Mouse (Mus musculus): ENCODE measurements around the gene Ablim1. TPM values are rescaled to one million over a fixed set of nuclear protein-coding genes. Genes with fewer than 3 reads are reported as not detected.

The Ablim1 gene
- total RNA-seq, 2 experiments from 2014 or later: 81.9 to 87.6 TPM

DNA sequence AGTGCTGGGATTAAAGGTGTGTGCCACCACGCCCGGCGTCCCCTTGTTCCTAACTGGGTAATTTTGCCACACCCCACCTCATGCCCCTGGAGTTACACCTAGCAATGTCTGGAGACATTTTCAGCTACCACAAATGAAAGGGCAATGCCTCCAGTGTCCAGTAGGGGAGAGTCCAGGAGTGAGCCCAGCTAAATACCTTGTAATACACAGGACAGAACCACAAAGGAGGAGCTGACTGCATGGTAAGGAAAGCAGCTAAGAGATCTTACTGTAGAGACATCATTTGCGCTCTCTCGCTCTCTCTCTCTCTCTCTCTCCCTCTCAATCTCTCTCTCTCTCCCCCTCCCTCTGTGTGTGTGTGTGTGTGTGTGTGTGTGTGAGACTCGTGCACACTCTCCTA is 120.8 kb downstream of the Ablim1 start:
- no peak for DNase-seq (ENCODE audit: low spot score in 2 of 2)

DNA sequence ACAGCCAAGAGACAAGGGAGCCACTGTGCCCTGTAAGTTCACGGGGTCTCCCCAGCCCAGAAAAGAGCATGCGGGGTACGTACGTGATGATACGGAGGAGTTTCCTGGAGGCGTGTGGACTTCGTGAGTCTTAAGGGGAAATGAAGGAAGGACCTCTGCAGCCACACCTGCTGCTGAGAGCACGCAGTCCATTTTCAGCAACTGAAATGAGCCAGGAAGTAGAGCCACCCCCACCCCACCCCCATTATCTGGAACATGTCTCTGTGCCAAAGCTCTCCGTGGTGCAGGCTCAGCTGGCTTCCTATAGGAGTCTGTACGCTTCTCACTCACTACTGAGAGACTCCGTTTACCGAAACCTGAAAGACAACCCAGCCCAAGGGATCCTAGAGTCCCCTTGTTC is 121.3 kb downstream of the Ablim1 start:
- DNase-seq (ENCODE audit: low spot score in 2 of 2): no peak

DNA sequence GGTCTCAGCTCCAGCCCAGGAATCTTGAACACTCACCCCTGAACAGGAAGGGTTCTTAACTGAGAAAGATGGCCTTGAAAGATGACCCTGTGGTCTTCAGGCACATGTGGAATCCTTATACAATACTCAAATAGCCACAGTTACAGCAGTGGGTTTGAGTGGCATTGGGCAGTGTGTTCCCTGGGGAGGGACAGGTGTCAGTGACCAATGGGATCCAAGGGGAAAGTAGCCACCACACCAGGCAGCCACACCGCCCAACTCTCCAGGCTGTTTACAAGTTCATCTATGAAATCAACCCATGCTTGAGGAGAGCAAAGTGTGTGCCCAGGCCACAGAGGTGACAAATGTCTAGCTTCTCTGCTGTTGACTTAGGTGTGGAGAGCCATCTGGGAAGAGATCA is 123.6 kb downstream of the Ablim1 start:
- no peak for DNase-seq (ENCODE audit: low spot score in 2 of 2)

DNA sequence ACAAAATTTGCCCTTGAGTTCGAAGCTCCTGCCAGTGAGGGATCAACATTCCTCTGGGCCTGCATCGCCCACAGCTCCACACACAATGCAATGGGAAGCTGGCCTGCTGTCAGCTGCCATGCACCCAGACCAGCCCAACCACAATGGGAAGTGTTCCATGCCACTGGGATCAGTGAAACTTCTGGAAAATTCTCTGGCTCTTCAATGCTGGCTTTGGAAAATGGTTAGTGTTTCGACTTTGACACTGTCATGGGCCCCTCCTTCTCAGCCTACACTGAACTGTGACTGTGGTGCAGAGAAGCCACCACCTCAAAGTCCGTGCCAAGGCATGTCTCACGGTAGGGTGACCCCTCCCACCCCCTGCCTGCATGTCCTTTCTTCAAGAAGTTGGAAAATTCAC is 125.3 kb downstream of the Ablim1 start:
- DNase-seq (ENCODE audit: low spot score in 2 of 2): no peak

DNA sequence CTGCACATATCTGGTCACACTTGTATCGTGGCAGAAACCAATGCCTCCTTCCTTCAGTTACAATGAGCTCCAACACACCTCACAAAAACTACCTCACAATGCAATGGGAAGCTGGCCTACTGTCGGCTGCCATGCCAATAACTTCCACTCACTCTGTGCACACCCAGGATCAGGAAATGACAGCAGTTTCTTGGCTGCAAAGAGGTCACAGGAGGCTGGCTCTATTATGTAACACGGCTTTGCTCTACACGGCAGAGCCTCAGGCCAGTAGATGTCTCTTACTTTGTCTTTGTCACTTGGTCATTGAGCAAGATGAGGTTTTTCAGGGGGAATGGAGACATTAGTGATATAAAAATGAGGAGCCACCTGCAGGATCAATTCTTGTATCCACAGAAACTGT is 126.2 kb downstream of the Ablim1 start:
- DNase-seq (ENCODE audit: low spot score in 2 of 2): no peak

DNA sequence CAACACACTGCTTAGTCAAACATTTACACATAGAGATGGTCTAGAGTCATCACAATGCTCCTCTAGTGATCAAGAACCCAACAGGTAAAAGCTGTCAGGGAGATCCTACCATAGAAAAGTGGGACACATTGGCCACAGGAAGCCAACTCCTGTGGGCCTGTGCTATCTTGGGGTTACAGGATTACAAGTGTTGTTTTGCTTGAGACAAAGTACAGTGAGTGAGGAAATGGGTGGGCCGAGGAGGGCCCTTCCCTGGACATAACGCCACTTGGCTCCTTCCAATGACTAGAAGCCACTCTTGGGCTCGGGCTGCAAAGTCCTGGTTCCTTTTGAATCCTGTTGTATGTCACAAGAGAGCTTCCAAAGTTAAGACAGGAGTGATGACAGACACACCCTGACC is 129.7 kb downstream of the Ablim1 start:
- DNase-seq (ENCODE audit: low spot score in 2 of 2): no peak

DNA sequence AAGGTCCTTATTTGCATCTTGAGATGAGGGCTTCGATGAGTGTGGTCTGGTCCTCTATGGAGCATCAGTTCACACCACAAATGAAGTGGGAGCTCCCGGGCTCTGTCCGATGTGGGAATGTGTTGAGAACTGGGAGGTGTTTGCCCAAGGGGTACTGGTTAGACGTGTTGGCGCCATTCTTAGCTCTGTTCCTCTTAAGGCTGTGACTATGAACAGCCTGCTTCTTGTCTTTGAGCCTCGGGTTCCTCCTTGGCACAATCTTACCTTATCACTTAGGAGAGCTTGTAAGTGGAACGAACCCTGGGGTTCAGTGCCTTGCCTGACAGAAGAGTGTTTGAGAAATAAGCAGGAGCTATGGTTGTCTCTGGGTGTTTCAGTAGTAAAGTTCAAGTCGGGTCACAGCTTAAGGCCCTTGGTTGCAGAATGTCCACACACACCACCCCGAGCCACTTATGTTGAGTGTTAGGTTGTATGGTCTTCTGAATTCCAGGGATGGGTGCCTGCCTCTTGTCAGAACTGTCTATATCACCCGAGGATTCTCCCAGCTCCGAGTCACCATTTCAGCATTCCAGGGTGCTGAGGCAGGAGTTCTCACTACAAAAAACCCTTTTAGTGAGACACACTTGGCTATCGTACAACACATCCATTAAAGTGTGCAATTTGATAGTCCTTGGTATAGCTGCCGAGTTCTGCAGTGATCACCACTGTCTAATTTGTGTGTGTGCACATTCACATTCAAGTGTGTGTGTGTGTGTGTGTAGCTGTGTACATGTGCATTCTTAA is 131.6 kb downstream of the Ablim1 start:
- no peak for DNase-seq (ENCODE audit: low spot score in 2 of 2)

DNA sequence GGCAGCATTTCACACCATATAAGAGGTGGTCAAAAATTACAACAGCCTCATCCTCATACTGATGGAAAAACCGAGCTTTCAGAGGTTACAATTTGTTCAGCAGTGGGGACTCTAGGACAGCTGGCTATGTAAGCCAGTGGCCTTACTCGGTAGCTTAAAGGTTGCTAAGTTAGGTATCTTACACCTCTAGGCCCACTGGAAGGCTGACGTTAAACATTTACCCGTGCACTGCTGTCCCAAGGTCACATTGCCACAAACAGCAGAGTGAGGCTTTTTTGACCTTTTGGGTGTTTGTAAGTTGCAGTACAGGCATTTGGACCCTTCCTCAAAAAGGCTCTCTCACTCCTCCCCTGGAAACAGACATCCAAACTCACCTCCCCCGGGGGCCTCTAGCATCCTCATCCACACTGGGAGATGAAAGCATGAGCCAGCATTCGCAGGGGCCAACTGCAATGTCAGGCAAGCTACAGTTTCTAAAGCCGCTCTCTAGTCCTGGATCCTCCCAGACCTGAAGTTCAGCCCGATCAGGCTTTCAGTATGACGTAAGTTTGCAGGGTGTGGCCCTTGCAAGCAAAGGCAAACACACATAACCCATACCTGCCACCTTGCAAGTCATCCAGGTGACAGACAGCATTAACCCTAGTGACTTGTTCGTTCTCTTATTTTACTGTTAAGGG is 132.7 kb downstream of the Ablim1 start:
- DNase-seq (ENCODE audit: low spot score in 2 of 2): no peak

DNA sequence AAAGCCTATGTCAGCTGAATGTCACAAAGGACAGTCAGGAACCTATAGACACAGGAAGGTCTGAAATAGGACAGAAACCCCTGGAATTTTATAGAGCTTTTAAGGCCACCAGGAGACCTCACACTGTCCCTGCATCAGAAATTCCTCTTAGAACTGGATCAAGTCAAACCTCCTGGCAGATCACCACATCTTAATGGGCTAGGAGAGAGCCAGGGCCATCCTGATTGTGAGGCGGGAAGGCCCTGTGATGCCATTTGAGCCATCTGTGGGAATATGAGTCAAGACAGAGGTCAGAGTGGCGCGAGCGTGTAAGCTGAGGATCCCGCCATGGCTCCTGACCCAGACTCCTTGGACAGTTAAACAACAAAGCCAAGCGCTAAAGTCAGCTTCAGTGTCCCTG is 133.4 kb downstream of the Ablim1 start:
- DNase-seq (ENCODE audit: low spot score in 2 of 2): no peak

DNA sequence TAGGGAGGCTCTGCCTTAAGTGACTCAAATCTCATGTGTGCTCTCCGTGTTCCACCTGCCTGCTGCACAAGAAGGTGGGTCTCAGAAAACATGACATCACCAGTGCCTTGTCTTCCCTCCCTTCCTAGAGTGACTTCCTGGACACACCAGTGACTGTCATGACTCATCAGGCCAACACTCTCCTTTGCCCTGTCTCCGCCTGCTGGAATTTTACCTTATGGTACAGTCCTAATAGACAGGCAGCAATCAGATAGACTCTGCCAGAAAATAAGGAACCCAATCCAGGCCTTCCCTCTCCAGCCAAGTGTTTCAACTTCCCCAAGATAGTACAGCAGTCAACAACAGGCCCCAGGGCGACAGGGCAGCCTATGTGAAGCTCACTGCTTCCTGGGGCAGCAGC is 133.8 kb downstream of the Ablim1 start:
- DNase-seq (ENCODE audit: low spot score in 2 of 2): no peak

DNA sequence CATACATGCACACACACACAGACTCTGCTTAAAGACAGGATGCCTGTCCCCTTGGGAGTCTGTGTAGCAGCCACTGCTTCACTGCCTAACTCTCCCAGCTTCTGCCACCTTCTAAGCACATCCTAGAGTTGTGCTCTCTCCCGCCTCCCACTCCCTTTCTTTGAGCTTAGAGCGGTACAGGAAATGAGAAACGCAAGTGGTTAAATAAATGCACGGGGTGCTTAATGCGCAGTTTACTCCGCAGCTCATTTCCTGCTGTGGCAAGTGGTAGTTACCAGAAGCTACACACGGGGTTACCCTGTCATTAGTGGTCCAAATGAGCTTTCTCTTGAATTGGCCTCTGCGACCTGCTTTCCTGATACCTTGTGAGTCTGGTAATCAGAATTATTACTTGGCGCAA is 134.4 kb downstream of the Ablim1 start:
- no peak for DNase-seq (ENCODE audit: low spot score in 2 of 2)

DNA sequence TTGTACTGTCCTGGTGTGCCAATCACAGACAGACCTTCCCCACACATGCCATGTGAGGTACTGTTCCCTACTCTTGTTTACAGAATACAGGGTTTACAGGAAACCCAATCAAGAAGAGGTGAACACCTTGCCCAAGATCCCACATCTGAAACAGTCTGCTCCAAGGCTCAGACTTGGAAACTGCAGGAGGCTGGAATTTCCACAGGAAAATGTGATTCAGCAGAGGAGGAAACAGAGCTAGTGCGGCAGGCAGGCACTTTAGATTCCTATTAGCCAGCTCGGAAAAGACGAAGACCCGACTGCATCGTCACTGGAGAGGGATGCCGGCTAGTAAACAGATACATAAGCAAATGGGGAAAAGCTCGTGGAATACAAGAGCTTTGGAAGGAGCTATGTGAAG is 135.4 kb downstream of the Ablim1 start:
- DNase-seq (ENCODE audit: low spot score in 2 of 2): no peak

DNA sequence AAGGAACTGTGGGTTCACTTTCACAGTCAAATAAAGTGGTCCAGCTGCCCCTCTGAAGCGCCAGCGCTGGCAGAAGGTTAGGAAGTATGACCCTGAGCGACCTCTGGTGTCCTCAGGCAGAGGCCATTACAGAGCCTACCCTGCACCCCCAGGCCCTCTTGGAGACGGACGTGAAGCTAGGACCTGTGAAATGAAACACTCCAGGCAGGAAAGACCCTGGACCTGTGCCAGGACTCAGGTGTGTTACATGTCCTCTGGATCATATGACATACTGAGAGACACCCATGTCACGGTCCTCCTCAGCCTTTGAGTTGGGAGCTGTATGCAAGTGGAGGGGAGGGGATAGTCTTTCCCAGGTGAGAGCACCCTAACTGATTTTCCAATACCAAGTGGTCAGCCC is 137.4 kb downstream of the Ablim1 start:
- DNase-seq (ENCODE audit: low spot score in 2 of 2): no peak

DNA sequence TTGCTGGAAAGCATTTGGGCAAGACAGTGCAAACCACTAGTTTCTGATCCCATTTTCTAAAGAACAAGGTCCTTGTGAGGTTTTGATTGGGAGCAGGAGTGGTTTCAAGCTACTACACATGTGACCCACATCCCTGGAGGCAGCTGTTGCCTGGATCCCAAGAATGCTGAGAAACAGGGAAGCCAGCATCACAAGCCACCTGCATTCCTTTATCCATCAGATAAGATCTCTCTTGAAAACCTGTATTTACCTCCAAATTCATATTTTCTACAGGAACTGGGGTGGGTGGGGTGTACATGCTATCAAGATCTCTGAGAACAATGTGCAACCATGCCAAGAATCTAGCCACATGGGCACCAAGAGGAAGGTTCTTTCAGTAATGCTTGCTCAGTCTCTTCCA is 139.6 kb downstream of the Ablim1 start:
- DNase-seq (ENCODE audit: low spot score in 2 of 2): no peak

DNA sequence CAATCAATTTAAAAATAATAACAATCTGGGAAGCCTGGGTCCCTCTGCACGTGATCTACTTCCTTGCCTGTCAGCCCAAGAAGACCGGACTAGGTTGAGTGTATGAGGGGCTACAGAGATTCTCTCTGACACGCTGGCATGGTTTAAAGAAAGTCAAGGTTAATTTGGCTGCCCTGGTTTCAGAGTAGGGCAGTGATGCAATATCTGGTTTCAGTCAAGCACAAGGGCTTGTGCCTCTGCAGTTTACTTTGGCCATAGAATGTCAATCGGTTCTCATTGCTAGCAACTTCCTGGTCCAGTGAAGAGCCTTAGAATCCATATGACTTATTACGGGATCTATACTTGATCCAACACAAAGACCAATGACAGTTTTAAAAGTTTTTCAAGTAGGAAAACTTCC is 140.2 kb downstream of the Ablim1 start:
- no peak for DNase-seq (ENCODE audit: low spot score in 2 of 2)

DNA sequence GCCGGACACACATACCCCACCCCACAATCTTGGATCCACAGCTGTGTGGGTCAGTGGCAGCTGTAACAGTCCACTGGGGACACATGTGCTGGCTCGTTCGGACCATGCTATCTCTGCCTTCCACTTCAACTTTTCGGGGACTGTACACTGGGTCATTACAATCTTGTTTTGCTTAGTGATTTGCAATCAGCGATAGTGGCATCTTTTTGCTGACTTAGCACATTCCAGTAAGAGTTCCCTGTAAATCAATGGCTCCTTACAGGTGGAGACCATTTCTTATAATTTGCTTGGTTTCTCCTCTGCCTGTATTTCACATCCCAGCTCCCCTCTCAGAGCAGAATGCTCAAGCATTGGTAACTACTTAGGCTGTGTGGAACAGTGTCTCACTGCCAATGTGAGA is 140.7 kb downstream of the Ablim1 start:
- DNase-seq (ENCODE audit: low spot score in 2 of 2): no peak

DNA sequence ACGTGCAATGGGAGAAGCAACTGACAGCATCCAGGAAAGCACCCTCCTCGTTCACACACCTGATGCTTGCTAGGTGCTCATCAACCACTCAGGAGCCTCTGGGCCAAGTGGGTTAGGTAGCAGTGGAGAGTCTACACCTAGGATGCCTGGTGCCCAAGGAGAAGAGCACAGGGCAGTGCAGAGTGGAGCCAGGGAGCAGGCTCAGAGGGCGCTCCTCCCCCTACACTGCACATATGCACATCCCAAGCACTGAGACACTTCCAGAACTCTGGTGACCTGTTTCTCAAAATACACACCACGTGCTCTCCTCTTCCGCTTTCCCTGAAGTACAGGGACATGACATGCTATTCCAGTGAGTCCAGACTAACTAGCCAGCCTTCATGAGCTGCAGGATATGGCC is 142.4 kb downstream of the Ablim1 start:
- no peak for DNase-seq (ENCODE audit: low spot score in 2 of 2)

DNA sequence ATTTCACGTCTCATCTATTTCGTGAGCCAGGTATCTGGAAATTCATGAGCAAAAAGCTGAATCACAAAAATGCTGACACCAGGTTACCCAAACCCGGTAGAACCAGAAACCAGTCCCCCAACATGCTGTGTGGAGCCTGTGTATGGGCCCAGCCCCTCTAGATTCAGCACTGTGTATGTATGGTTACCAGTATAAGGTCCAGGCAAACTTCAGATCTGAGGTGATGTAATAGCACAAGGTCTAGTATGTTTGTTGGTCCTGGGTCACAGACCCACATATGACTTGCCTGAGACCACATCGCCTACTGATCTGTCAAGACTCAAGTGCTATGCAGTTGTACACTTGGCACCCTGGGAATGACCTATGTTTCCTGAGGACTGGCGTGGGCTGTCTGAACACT is 143.8 kb downstream of the Ablim1 start:
- no peak for DNase-seq (ENCODE audit: low spot score in 2 of 2)

DNA sequence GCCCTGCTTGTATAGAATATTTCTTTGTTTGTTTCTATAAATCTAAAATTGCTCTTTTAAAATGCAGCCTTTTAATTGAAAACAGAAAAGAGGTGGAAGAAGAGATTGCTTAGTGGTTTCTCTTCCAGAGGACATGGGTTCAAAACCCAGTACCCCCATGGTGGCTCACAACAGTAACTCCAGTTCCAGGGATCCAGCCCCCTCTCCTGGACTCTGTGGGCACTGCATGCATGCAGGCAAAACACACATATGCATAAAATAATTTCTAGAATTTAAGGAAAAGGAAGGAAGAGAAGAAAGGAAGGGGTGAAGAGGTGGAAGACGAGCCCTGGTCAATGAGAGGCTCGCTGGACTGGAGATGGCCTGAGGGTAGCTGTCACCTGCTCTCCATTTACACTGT is 145.2 kb downstream of the Ablim1 start:
- no peak for DNase-seq (ENCODE audit: low spot score in 2 of 2)

DNA sequence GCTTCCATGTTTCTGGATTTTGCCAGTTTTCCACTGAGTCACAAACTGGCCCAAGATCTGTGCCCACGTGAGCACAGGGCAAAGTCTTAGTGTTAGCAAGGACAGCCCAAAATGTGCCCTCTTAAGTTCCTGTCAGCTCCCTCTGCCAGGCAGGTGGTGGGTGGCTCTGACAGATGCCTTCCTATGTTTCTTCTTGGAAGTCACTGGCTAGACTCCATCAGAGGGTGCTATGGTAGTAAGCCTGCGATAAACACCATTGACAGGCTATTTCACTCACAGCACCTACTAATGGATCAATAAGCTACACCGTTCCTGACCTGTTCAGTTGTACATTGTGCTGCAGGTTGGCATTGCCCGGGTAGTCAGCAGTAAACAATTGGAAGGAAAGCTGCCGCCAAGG is 147.0 kb downstream of the Ablim1 start:
- no peak for DNase-seq (ENCODE audit: low spot score in 2 of 2)

DNA sequence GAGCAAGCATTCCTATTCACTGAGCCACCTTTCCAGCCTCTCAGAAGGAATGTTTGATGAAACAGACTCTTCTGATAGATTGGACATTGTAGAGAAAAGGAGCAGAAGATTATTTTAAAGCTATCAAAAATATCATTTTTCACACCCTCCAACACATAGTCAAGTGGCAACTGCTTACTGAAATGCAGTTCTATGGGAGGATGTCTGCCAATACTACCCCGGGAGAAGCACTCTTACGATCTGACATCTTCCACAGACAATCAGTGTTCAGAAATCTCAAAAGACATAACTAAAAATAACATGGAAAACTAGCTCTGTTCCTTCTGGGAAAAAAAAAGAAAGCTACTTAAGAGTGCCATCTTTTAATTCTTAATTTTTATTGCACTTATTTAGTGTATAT is 149.8 kb downstream of the Ablim1 start:
- no peak for DNase-seq (ENCODE audit: low spot score in 2 of 2)

DNA sequence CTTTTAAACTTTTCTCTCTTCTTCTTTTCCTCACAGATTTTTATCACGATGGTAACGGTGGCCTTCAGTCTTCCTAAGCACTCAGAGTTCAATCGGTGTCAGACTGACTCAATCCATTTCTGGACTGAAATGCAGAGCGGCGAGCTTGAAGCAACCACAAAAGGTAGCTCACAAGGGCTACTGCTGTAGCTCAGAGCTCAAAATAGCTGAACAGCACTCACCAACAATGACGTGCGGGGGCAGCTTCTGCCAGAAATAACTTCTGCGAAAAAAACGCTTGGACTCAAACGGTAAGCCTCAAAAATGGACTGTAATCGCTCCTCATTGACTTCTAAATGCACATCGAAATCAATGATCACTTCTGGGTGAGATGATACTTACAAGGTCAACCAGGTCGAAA is 151.4 kb downstream of the Ablim1 start:
- DNase-seq (ENCODE audit: low spot score in 2 of 2): no peak

Measured in layer of hippocampus, postnatal 10 days (tissue).